Mouse (Mus musculus): ENCODE results near the gene Sult6b1. TPM values are rescaled to one million over a fixed set of nuclear protein-coding genes. Genes with fewer than 3 reads are reported as not detected.

Sult6b1 gene
- polyA plus RNA-seq, 1 experiment from 2014 or later = 0.10 TPM

DNA sequence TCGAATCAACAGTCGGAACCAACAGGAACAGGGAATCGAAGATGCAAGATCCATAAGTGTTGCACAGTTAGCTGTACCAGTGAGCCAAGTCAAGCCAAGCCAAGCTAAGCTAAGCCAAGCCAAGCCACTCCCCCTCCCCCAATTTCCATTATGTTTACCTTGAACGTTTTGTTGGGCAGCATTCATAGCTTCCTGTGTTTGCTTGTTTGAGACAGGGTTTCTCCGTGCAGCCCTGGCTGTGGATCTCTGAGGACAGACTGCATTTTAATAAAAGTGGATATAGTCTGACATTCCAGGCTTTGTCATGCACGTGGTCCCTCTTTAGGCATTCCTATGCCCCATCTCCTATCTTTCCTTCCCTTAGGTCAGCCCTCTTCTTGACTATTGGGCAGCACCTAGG, 9.0 kb upstream of the Sult6b1 start:
- Histone ChIP-seq H3K4me3 (peak overlapping the region; percentile 66), H3K9ac (no peak overlapping the region), H3K4me2 (replicated peaks) (peak overlapping the region; percentile 68), H3K27ac (peak overlapping the region; percentile 83; the same call in 1 of the 2 replicates), H3K27me3 (no peaks in the 10 kb centered on the region), H3K4me1 (peaks cover 14% of the 10 kb centered on the region), H3K36me3 (peaks cover 17% of the 10 kb centered on the region), H3K9me3 (replicated peaks) (no peaks in the 10 kb centered on the region)
- peak; percentile 12 for ATAC-seq (ENCODE audit: low FRiP score)
- WGBS = 53% methylated on average over 6 of the region's 6 CpGs

DNA sequence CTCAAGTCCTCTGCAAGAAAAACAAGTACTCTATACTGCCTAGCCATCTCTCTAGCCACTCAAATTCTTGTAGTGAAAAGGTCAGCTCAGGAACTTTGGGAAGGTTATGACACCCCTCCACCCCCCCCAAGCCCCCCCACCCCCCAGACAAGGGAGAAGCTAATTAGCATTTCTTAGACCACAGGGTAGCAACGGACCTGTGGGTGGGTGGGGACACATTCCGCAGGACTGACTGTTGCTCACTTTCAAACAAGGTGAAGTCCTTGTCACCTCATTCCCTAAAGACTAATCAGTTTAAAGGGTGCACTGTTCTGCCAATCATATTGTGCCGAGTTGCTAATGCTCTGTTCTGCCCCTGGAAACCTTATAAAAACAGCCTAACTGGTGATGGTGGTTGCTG, 7.1 kb upstream of the Sult6b1 start:
- Histone ChIP-seq H3K9me3 (replicated peaks) (no peaks in the 10 kb centered on the region), H3K4me3 (no peak overlapping the region)

DNA sequence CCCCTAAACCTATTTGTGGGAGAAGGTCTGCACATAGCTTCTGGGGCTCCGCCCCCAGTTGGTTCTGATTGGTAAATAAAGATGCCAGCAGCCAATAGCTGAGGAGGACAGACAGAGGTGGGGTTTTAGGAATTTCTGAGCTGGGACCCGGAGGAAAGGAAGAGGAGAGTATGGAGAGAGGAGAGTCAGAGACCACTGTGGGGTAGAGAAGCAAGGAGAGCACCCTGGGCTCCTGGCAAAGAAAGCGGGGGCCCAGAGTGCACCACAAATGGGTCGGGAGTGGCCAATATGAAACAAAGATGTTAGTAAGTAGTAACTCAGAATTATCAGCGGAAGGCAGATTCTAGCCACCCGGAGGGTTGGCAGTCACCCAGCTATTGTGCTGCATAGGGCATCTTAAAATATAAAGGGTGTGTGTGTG, 6.1 kb upstream of the Sult6b1 start:
- peak; percentile 56 for ATAC-seq (ENCODE audit: low FRiP score)
- WGBS = 32% methylated on average over 6 of the region's 6 CpGs
- Histone ChIP-seq H3K27me3 (no peaks in the 10 kb centered on the region), H3K9me3 (replicated peaks) (no peaks in the 10 kb centered on the region), H3K9ac (0 out of 2 replicates have a peak overlapping the region, but pooled peaks have one; percentile 35), H3K36me3 (no peaks in the 10 kb centered on the region), H3K4me1 (peaks cover 14% of the 10 kb centered on the region), H3K4me2 (replicated peaks) (peak overlapping the region; percentile 48), H3K27ac (no peak overlapping the region), H3K4me3 (peak overlapping the region; percentile 31)

More for the DNA sequence above, 7.1 kb upstream of the Sult6b1 start:
- Histone ChIP-seq H3K4me1 (peaks cover 14% of the 10 kb centered on the region), H3K9ac (no peak overlapping the region), H3K27me3 (no peaks in the 10 kb centered on the region), H3K27ac (no peak overlapping the region), H3K4me2 (replicated peaks) (no peak overlapping the region), H3K36me3 (peaks cover 5% of the 10 kb centered on the region)
- ATAC-seq (ENCODE audit: low FRiP score) = no peak
- WGBS = 75% methylated on average over 3 of the region's 3 CpGs

DNA sequence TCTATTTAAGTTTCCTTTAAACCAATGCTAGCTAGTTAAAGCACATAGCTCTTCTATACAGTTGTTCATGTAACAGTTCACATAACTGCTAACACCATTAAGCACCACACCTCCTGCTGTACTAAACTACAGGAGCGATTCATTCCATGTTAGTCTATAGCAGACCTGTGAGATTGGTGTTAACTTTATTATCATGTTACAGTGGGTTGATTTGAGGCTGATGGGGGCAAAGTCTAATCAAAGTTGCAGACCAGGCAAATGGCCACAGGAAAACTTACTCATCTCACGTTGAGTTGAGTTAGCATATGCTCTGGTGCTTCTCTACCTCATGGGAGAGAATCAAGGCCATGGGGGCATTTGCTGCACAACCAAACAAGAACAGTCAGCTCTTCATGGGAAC, 2.6 kb upstream of the Sult6b1 start:
- Histone ChIP-seq H3K9ac (no peak overlapping the region), H3K4me1 (no peaks in the 10 kb centered on the region), H3K4me3 (no peak overlapping the region), H3K27ac (no peak overlapping the region), H3K36me3 (no peaks in the 10 kb centered on the region), H3K9me3 (replicated peaks) (no peaks in the 10 kb centered on the region), H3K4me2 (replicated peaks) (no peak overlapping the region), H3K27me3 (no peaks in the 10 kb centered on the region)
- WGBS = 81% methylated on average over 2 of the region's 2 CpGs
- ATAC-seq (ENCODE audit: low FRiP score) = no peak

DNA sequence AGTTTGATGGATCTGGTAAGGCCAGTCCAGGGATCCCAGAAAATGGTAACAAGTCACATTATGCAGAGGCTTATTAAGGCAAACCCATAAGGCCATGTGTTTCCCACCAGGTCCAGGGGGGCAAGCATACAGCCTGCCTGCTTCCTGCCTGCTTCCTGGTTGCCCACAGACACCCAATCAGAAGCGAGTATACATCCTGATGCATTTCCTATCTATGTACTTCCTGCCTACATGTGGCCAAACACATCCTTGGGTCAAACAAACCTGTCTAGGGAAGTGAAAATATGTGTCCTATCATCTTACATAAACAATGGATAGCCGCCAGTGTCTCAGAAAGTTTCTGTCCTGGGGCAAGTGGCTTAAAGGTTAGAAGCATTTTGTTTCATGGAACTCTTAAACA, 3.6 kb downstream of the Sult6b1 start:
- no peaks in the 10 kb centered on the region for H3K36me3 ChIP-seq
- no peak for ATAC-seq (ENCODE audit: low FRiP score)
- no peak overlapping the region for H3K4me3 ChIP-seq
- WGBS = 87% methylated on average over 2 of the region's 2 CpGs
- no peak overlapping the region for H3K27ac ChIP-seq
- H3K4me1 ChIP-seq = no peaks in the 10 kb centered on the region
- H3K4me2 ChIP-seq (replicated peaks) = no peak overlapping the region
- H3K9ac ChIP-seq = no peak overlapping the region
- H3K9me3 ChIP-seq (replicated peaks) = no peaks in the 10 kb centered on the region
- no peaks in the 10 kb centered on the region for H3K27me3 ChIP-seq

DNA sequence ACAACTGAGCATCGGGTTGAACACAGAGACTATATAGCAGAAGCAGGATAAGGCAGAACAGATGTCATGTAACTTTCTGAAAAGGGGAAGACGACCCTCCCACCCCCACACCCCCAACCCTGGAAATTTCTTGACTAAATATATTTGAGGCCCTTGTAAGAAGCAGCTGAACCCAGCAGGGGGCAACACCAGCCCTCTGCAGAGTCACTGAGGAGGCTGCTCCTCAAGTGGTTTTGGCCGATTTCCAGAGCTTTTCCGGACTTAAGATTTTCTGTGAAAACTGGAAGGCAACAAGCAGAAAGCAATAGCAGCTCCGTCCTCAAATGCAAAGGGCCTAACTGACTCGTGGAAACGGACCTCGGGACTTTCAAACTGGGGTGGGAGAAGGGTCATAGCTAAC, 11.4 kb downstream of the Sult6b1 start:
- Histone ChIP-seq H3K4me1 (no peaks in the 10 kb centered on the region), H3K27ac (no peak overlapping the region), H3K9me3 (replicated peaks) (no peaks in the 10 kb centered on the region), H3K4me2 (replicated peaks) (no peak overlapping the region), H3K36me3 (no peaks in the 10 kb centered on the region), H3K4me3 (no peak overlapping the region), H3K27me3 (no peaks in the 10 kb centered on the region), H3K9ac (no peak overlapping the region)
- 48% methylated on average over 8 of the region's 8 CpGs for WGBS
- ATAC-seq (ENCODE audit: low FRiP score) = no peak

DNA sequence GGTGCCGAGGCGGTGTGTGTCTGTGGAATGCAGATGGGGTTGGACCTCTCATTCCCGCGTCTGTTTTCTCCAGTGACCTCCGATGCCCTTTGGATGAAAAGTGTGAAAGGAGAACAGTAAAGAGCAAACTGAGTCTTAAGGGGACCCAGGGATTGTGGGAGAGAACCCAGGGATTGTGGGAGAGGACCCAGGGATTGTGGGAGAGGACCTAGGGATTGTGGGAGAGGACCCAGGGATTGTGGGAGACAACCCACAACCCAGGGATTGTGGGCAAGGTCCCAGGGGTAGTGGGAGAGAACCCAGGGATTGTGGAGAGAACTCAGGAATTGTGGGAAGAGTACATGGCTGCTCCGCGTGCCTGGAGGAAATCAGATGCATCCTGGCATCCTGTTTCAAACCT, 11.8 kb downstream of the Sult6b1 start:
- ATAC-seq (ENCODE audit: low FRiP score) = no peak
- Histone ChIP-seq H3K9me3 (replicated peaks) (no peaks in the 10 kb centered on the region), H3K27ac (no peak overlapping the region), H3K4me2 (replicated peaks) (no peak overlapping the region), H3K27me3 (no peaks in the 10 kb centered on the region), H3K4me1 (no peaks in the 10 kb centered on the region), H3K4me3 (no peak overlapping the region), H3K36me3 (no peaks in the 10 kb centered on the region), H3K9ac (no peak overlapping the region)
- 81% methylated on average over 7 of the region's 7 CpGs for WGBS

DNA sequence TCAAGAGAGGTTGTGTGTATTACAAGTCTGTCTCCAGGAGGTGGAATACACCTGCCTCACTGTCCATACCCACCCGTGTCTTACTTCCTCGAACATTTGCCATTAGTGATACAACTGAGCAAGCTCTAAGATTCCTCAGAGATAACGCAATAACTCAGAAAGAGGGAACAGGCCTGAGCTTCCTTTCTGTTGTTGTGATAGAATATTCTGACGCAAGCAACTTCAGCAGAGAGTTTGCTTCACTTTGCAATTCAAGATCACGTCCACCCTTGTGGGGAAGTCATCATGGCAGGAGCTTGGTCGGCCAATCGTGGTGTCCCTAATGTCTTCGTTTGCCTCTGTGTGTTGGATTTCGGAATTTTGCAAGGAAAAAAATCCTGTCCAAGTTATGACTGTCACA, 15.8 kb downstream of the Sult6b1 start:
- Histone ChIP-seq H3K36me3 (no peaks in the 10 kb centered on the region), H3K4me2 (replicated peaks) (no peak overlapping the region), H3K9me3 (replicated peaks) (no peaks in the 10 kb centered on the region), H3K9ac (no peak overlapping the region), H3K4me1 (no peaks in the 10 kb centered on the region), H3K27me3 (no peaks in the 10 kb centered on the region), H3K4me3 (no peak overlapping the region), H3K27ac (no peak overlapping the region)
- 87% methylated on average over 9 of the region's 9 CpGs for WGBS
- no peak for ATAC-seq (ENCODE audit: low FRiP score)

DNA sequence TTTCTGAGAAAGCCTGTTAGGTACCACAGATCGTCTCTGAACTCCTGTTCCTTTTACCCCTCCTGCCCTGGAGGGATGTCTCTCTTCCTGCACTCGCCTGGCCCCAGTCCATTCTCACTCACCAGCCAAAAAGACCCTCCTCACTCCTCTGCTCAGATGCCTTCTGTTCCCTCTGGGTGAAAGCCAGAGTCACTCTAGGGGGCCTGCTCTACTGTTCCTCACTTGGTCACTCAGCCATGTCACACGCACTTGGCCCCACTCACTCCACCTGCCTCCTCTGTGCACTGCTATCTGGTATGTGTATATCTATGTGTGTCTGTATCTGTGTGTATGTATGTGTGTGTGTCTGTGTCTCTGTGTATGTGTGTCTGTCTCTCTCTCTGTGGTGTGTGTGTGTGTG, 17.6 kb downstream of the Sult6b1 start:
- Histone ChIP-seq H3K27ac (no peak overlapping the region), H3K9ac (0 out of 2 replicates have a peak overlapping the region, but pooled peaks have one; percentile 1), H3K9me3 (replicated peaks) (no peaks in the 10 kb centered on the region), H3K4me2 (replicated peaks) (no peak overlapping the region), H3K27me3 (no peaks in the 10 kb centered on the region), H3K4me3 (no peak overlapping the region), H3K36me3 (no peaks in the 10 kb centered on the region), H3K4me1 (no peaks in the 10 kb centered on the region)
- ATAC-seq (ENCODE audit: low FRiP score) = no peak
- WGBS = 70% methylated on average over 3 of the region's 3 CpGs

DNA sequence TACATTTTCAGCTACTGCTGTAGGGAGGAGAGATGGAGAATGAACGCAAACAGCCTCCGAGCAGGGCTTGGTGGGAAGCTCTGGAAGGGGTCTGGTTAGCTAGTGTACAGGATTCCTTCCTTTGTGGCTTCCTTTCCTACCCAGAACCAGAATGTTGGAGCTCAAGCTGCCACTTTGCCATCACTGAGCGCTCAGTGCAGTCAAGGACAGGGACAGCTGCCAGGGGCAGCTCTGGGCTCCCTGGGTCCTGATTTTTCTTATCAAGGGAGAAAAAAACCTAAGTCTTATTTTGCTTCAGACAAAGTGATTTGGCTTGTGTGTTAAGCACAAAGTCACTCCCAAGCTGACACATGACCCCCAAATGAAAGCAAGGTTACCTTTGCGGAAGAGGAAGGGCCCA, 18.2 kb downstream of the Sult6b1 start:
- ATAC-seq (ENCODE audit: low FRiP score) = no peak
- H3K4me1 ChIP-seq = no peaks in the 10 kb centered on the region
- no peak overlapping the region for H3K9ac ChIP-seq
- H3K27ac ChIP-seq = no peak overlapping the region
- 87% methylated on average over 4 of the region's 4 CpGs for WGBS
- H3K9me3 ChIP-seq (replicated peaks) = no peaks in the 10 kb centered on the region
- no peak overlapping the region for H3K4me2 ChIP-seq (replicated peaks)
- no peaks in the 10 kb centered on the region for H3K36me3 ChIP-seq
- no peaks in the 10 kb centered on the region for H3K27me3 ChIP-seq
- H3K4me3 ChIP-seq = no peak overlapping the region

DNA sequence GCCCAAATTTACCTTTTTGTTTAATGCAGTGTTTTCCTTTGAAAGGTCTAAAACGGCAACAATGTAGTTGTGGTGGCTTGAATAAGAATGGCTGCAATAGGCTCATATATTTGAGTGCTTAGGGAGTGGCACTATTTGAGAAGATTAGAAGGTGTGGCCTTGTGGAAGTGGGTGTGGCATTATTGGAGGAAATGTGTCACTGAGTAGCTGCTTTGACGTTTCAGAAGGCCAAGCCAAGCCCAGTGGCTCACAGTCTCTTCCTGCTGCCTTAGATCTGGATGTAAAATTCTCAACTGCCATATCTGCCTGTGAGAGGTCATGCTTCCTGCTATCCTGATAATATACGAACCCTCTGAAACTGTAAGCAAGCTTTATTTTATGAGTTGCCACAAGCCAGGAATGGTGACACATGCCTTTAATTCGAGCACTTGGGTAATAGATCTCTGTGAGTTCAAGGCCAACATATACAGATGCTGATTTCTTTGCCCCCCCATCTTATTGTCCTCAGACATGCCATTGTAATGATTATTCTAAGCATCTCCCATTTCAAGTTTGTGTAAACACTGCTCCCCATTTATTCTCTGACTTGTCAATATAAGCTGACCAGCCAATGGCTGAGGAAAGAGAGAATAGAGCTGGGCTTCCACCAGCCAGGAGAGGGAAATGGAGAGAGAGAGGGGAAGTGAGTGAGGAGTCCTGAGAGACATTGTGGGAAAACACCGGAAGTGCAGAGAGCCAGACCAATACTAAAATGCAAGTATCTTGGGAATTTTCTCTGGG, 21.3 kb downstream of the Sult6b1 start:
- Histone ChIP-seq H3K9me3 (replicated peaks) (no peaks in the 10 kb centered on the region), H3K4me3 (no peak overlapping the region), H3K4me2 (replicated peaks) (no peak overlapping the region), H3K4me1 (peaks cover 15% of the 10 kb centered on the region), H3K9ac (no peak overlapping the region), H3K27ac (no peak overlapping the region), H3K36me3 (no peaks in the 10 kb centered on the region), H3K27me3 (no peaks in the 10 kb centered on the region)
- 90% methylated on average over 5 of the region's 5 CpGs for WGBS
- no peak for ATAC-seq (ENCODE audit: low FRiP score)

DNA sequence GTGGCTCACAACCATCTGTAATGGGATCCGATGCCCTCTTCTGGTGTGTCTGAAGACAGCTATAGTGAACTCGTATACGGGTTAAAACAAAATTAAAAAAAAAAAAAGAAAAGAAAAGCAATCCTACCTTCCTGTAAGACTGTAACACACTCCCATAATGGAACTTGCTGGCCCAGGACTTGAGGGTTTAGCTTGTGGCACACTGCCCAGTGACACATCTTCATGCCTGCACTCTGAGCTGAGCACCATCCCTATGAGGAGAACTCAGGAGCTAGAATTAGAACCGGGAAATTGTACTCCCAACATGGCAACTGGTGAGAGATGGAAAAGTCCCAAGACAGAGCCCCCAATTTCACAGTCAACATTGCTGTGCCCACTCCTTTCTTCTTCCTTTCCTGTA, 23.5 kb downstream of the Sult6b1 start:
- no peaks in the 10 kb centered on the region for H3K9me3 ChIP-seq (replicated peaks)
- H3K4me2 ChIP-seq (replicated peaks) = no peak overlapping the region
- H3K9ac ChIP-seq = no peak overlapping the region
- H3K36me3 ChIP-seq = no peaks in the 10 kb centered on the region
- ATAC-seq (ENCODE audit: low FRiP score) = no peak
- H3K4me1 ChIP-seq = peaks cover 15% of the 10 kb centered on the region
- WGBS = 95% methylated on average over 4 of the region's 4 CpGs
- H3K27ac ChIP-seq = no peak overlapping the region
- H3K27me3 ChIP-seq = no peaks in the 10 kb centered on the region
- no peak overlapping the region for H3K4me3 ChIP-seq

Measured in hindbrain, embryonic 12.5 days (tissue).